Mouse (Mus musculus) heart, postnatal 36 days (tissue): ENCODE results near the gene Il19. TPM values are rescaled to one million over a fixed set of nuclear protein-coding genes. Genes with fewer than 3 reads are reported as not detected.

Experiments
- total RNA-seq, 2 experiments: library from RNA; stranded (reverse); gene quantifications; 2 replicates each; pipeline ENCODE4 v1.2.3; 2021

Il19 gene
- total RNA-seq, 2 experiments from 2014 or later, result not detected

Other genes starting within 250 kb of the Il19 start
- under 1 TPM in 1 of 2 experiments, not detected in 1; 0.43 TPM for gene Gm29427, start 224.3 kb downstream of the Il19 start, total RNA-seq
- 1 to 10 TPM; 3.8 to 5.0 TPM for gene Yod1, start 222.8 kb downstream of the Il19 start, total RNA-seq
- 10 to 100 TPM; 63.8 to 76.3 TPM for gene Pfkfb2, start 210.9 kb downstream of the Il19 start, total RNA-seq
- under 1 TPM; 0.72 to 0.81 TPM for gene AA986860, start 208.1 kb downstream of the Il19 start, total RNA-seq
- gene Fcamr, start 139.2 kb downstream of the Il19 start, total RNA-seq, result under 1 TPM; 0.31 to 0.38 TPM
- not detected for gene Pigr, start 113.4 kb downstream of the Il19 start, total RNA-seq
- gene Fcmr, start 74.4 kb downstream of the Il19 start, total RNA-seq, result 1 to 10 TPM in 1 of 2 experiments, under 1 TPM in 1; 0.72 to 1.3 TPM
- gene Il24, start 52.7 kb downstream of the Il19 start, total RNA-seq, result not detected
- not detected for gene Il20, start 28.7 kb downstream of the Il19 start, total RNA-seq
- gene Il10, start 79.7 kb upstream of the Il19 start, total RNA-seq, result not detected
- gene Mapkapk2, start 157.7 kb upstream of the Il19 start, total RNA-seq, result 100 to 1,000 TPM; 292 to 300 TPM
- under 1 TPM; 0.14 to 0.33 TPM for gene Dyrk3, start 198.2 kb upstream of the Il19 start, total RNA-seq
- gene Eif2d, start 213.1 kb upstream of the Il19 start, total RNA-seq, result 10 to 100 TPM; 34.0 to 39.3 TPM